Mouse (Mus musculus): ENCODE measurements around the gene Arhgap23. TPM values are rescaled to one million over a fixed set of nuclear protein-coding genes. Genes with fewer than 3 reads are reported as not detected.
A peak's percentile ranks its signal among the peaks of the same experiment; 100 is the strongest.

Arhgap23 gene
- total RNA-seq, 2 experiments from 2014 or later: 22.1 to 25.4 TPM

- DNase-seq (ENCODE audit: low spot score in 2 of 2): no peak
Measured at GRCm38 (mm10) chr11:97530961-97531360, 115.6 kb downstream of the Arhgap23 start.

- DNase-seq (ENCODE audit: low spot score in 2 of 2): peak; percentile 92 to 95
Measured at GRCm38 (mm10) chr11:97531381-97532260, 116.3 kb downstream of the Arhgap23 start.

GRCm38 (mm10) chr11:97532354-97532753, 117.0 kb downstream of the Arhgap23 start:
- DNase-seq (ENCODE audit: low spot score in 2 of 2): no peak

- DNase-seq (ENCODE audit: low spot score in 2 of 2): no peak
Measured at GRCm38 (mm10) chr11:97532950-97533582, 117.7 kb downstream of the Arhgap23 start.

GRCm38 (mm10) chr11:97533653-97534052, 118.3 kb downstream of the Arhgap23 start:
- no peak for DNase-seq (ENCODE audit: low spot score in 2 of 2)

GRCm38 (mm10) chr11:97534442-97535307, 119.3 kb downstream of the Arhgap23 start:
- DNase-seq (ENCODE audit: low spot score in 2 of 2): no peak

GRCm38 (mm10) chr11:97535308-97535630, 119.9 kb downstream of the Arhgap23 start:
- DNase-seq (ENCODE audit: low spot score in 2 of 2): no peak

- DNase-seq (ENCODE audit: low spot score in 2 of 2): no peak
Measured at GRCm38 (mm10) chr11:97535660-97536059, 120.3 kb downstream of the Arhgap23 start.

GRCm38 (mm10) chr11:97536083-97536747, 120.9 kb downstream of the Arhgap23 start:
- no peak for DNase-seq (ENCODE audit: low spot score in 2 of 2)

- DNase-seq (ENCODE audit: low spot score in 2 of 2): no peak
Measured at GRCm38 (mm10) chr11:97536835-97537579, 121.7 kb downstream of the Arhgap23 start.

- DNase-seq (ENCODE audit: low spot score in 2 of 2): no peak
Measured at GRCm38 (mm10) chr11:97537580-97538089, 122.3 kb downstream of the Arhgap23 start.

- no peak for DNase-seq (ENCODE audit: low spot score in 2 of 2)
Measured at GRCm38 (mm10) chr11:97539622-97540021, 124.3 kb downstream of the Arhgap23 start.

- no peak for DNase-seq (ENCODE audit: low spot score in 2 of 2)
Measured at GRCm38 (mm10) chr11:97540136-97540535, 124.8 kb downstream of the Arhgap23 start.

- DNase-seq (ENCODE audit: low spot score in 2 of 2): no peak
Measured at GRCm38 (mm10) chr11:97540604-97541003, 125.3 kb downstream of the Arhgap23 start.

GRCm38 (mm10) chr11:97542171-97543150, 127.1 kb downstream of the Arhgap23 start:
- DNase-seq (ENCODE audit: low spot score in 2 of 2): no peak

- DNase-seq (ENCODE audit: low spot score in 2 of 2): no peak
Measured at GRCm38 (mm10) chr11:97543181-97543733, 127.9 kb downstream of the Arhgap23 start.

- no peak for DNase-seq (ENCODE audit: low spot score in 2 of 2)
Measured at GRCm38 (mm10) chr11:97543883-97544282, 128.6 kb downstream of the Arhgap23 start.

GRCm38 (mm10) chr11:97545808-97546560, 130.7 kb downstream of the Arhgap23 start:
- DNase-seq (ENCODE audit: low spot score in 2 of 2): no peak

All from adrenal gland, adult 18-20 months (tissue).